Mouse (Mus musculus): Measurements from ENCODE around the gene Bspry.

Gene Bspry

GRCm38 (mm10) chr4:62480709-62481605, 1.1 kb downstream of the Bspry start:
- no peak for DNase-seq

GRCm38 (mm10) chr4:62484928-62485327, 5.1 kb downstream of the Bspry start:
- no peak for DNase-seq

DNA sequence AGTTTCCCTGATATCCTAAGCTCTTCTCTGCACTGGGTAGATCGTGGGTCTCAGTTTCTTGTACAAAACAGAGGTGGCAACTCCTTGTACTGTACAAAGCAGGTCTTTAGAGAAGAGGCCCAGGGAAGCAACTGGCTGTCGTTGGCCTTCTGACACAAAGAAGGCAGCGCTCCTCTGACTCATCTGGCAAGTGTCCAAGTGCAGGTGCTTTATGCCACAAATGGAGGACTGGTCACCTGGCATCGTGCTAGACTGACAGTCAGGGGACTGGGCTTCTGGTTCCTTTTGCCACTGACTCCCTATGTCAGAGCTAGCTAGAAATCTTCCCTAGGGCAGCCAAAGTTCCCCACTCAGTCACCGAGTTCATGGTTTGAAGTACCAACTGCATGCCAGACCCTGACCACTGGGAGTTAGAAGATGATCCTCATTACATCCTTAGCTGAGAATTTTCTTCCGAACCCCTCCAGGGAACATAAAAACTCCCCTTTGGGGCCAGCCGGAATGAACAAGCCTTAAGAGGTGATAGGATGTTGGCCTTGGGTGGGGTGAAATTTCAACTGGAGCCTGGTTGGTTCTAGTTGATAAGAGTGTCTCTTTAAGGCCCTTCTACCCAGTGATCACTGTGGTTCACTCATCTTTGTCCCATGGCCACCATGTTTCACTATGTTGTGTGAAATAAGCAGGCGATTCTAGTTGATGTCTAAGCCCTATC, 5.8 kb downstream of the Bspry start:
- no peak for DNase-seq

- no peak for DNase-seq
These were observed 6.4 kb downstream of the Bspry start for GRCm38 (mm10) chr4:62486162-62486696.

DNA sequence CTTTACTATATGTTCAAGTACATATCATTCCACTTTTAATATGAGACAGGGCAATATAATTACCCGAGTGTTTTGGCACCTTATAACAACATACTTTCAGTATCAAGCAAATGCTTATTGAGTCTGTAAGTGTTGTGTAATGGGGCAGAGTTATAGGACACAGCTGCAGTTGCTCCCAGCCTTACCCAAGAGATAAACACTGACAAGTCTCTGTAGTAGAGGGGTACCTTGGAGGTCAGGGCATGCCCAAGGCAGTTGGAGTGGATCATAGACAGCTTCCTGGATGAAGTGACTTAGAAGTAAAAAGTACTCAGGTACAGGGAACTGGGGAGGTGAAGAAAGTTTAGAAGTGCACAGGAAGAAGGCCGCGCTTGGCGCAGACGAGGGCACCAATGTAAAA, 7.3 kb downstream of the Bspry start:
- no peak for DNase-seq

GRCm38 (mm10) chr4:62487914-62488313, 8.1 kb downstream of the Bspry start:
- no peak for DNase-seq

- DNase-seq, result no peak
These were observed 12.8 kb downstream of the Bspry start for GRCm38 (mm10) chr4:62492682-62493081.

DNA sequence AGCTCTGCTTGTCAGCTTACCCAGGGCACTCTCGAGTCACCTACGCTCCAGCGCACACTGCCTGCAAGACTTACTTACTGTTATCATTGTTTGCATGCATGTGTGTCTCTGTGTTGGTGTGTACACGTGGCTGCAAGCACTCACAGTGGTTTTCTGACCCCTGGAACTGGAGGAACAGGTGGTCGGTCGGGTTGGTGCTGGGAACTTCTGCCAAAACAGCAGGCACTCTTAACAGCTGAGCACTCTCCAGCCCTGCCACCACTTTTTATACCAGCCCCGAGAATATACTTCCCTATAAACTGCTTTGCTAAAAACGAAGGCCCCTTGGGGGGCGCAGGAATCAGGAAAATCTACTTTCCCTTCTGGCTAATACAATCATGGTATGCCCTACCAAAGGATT, 14.4 kb downstream of the Bspry start:
- DNase-seq, result no peak

GRCm38 (mm10) chr4:62495946-62496345, 16.1 kb downstream of the Bspry start:
- no peak for DNase-seq

DNA sequence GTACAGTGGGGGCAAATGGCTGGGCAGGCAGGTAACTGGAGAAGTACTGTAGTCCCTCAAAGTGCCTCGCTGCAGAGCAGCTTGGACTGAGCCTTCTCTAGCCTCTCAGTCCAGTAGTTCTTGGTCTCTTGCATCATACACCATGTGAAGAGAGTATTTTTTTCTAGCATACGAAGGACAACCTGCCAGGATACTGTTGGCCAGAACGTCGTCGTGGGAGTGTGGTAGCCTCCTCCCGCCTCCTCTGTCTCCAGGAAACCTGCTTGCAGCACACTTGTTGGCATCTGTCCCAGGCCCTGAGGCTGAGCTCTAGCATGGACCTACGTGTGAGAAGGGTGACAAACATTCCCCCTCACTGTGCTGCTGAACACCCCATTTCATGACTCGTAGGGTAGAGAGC, 17.0 kb downstream of the Bspry start:
- no peak for DNase-seq

GRCm38 (mm10) chr4:62500799-62501198, 20.9 kb downstream of the Bspry start:
- DNase-seq, result no peak

DNA sequence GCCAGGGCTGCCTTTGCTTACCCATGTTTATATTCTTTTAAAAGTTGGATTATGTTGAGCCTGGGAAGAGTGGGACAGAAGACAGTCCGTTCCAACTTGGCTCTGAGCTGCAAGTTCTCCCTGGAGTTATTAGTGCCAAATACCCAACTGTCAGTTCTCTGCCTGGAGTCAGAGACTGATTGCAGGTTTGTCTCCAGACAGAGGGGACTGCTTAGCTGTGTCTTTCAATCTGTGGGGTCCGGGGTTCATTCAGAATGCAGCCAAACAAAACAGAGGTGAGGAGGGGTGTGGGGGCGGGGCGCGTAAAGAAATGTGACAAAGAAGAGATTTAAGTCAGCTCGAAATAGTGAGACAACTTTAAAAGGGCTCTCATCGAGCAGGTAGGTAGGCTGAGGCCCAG, 21.7 kb downstream of the Bspry start:
- DNase-seq, result peak in 1 of 2 experiments; percentile 12

DNA sequence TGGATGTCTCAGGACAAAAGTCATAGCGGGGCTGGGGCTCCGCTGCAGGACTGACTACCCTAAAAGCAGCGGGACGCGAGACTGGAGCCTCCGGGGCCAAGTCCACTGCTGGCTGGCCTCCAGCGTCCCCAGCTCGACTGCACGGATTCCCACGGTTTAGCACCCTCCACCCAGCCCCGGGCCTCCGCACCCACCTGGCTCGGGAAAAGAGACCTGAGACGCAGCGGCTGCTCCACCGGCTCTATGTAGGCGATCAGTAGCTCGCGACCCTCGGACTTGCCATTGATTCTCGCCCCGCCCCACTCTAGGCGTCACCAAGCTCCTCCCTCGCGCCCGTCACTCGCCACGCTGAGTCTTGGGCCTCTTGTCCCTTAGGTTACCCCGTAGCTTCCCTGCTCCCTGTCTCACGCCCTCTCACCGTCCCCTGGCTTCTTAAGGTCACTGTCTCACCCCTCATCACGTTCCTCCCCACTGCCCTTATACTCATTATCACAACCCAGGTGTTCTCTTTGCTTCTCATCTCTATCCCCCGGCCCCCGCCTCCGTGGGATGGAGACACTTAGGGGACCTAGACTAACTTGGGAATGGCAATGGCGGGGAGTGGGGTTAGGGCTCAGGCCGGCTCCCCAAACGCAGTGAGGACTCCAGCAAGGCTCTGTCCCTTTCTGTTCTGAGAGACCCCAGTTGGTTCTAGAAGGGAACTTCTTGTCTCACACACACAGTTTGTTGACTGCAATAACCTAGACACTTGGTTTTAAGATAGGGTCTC, 22.3 kb downstream of the Bspry start:
- DNase-seq, result peak; percentile 84 to 85

GRCm38 (mm10) chr4:62502969-62503368, 23.1 kb downstream of the Bspry start:
- DNase-seq, result no peak

GRCm38 (mm10) chr4:62503374-62503970, 23.6 kb downstream of the Bspry start, which contains the start of gene Hdhd3:
Gene Hdhd3, minus strand, starts transcription at chr4:62503467.
- no peak for DNase-seq

- no peak for DNase-seq
These were observed 26.1 kb downstream of the Bspry start for GRCm38 (mm10) chr4:62505991-62506390.

DNA sequence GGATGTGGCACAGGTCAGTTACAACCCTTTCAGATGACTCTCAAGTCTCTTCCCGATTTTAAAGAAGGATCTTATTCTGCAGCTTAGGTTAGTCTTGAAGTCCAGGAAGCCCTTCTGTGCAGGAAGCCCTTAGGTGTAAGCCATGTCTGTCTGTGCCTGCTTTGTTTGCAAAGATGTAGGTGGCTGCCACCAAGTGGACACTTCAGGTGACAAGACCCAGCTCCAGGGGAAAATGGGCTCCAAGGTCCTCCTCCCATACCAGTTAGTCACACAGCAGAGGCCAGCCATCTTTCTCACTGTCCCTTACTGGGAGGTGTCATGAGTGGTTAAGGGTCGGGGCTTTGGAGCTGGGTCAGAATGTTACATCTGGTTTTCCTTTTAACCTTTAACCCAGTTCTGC, 26.9 kb downstream of the Bspry start:
- DNase-seq, result peak; percentile 61 to 67

- DNase-seq, result no peak
These were observed 29.0 kb downstream of the Bspry start for GRCm38 (mm10) chr4:62508839-62509238.

DNA sequence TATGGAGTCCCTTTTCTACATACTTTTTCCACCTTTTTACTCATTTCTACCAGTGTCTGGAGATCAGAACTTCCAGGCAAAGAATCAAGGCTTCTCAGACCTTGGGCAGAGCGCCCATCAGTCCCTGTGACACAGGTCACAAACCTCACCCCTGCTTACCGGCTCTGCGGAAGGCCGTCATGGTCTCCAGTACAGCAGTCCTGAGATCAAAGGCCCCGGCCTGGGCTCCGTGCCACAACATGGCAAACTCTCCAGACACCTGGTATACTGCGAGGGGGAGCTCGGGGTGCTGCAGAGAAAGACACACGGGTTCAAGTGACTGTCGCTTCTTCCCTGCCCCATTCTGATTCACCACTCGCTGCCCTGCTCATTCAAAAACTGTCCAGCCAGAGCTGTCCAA, 30.1 kb downstream of the Bspry start:
- DNase-seq, result no peak

GRCm38 (mm10) chr4:62513998-62514506, 34.2 kb downstream of the Bspry start:
- DNase-seq, result no peak

GRCm38 (mm10) chr4:62514995-62515394, 35.1 kb downstream of the Bspry start:
- DNase-seq, result no peak

DNA sequence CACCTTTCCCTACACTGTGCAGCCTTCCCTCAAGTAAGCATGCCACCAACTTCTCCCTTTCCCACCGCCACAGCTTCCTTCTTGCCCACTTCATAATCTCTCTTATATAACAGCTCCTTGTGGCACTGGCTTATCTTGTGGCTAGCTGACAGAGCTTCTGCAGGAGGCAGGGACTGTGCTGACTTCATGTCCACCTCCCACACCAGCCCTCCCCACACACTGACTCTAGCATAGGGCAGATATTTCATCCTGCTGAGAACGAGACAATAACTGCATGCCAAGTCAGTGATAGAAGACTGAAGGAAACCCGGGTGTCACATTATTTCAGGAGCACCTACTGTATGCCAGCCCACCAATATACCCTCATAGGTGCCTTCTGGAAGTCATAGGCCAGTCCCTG, 35.6 kb downstream of the Bspry start:
- DNase-seq, result no peak

All from thymus, postnatal 36 days (tissue).